Mouse (Mus musculus): ENCODE data around the gene Gp1ba. TPM values are rescaled to one million over a fixed set of nuclear protein-coding genes. Genes with fewer than 3 reads are reported as not detected.

Gene Gp1ba
- polyA plus RNA-seq, 1 experiment from 2014 or later = 0.15 TPM

DNA sequence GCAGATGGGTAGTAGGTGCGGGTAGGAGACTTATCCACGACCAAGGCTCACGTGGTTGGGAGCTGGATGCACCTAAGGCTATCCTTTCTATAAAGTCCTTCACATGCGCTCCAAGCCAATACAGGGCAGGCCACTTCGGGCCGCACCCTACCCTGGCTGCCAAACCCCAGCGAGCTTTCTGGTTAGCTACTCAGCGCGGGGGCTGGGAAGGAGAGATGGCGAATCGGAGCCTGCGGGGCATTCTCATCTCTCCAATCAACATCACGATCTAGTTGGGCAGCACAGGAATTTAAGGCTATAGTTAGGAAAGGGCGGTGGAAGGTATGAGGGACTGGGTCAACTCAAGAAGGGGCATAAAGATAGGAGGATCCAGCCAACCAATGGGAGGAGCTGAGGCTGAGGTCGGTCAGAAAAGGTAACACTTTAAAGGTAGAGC lies 29.4 kb downstream of the Gp1ba start:
- ATAC-seq = no peak
- 1% methylated on average over 15 of the region's 15 CpGs for WGBS
- H3K4me2 ChIP-seq = peak overlapping the region; percentile 81
- peak overlapping the region; percentile 81 for H3K27ac ChIP-seq
- peak overlapping the region; percentile 71 for H3K9ac ChIP-seq
- H3K36me3 ChIP-seq (ENCODE audit: poor library complexity, severe bottlenecking) = peaks cover 46% of the 10 kb centered on the region
- H3K27me3 ChIP-seq = no peaks in the 10 kb centered on the region
- H3K4me3 ChIP-seq = peak overlapping the region; percentile 63
- peaks cover 31% of the 10 kb centered on the region for H3K4me1 ChIP-seq
- no peaks in the 10 kb centered on the region for H3K9me3 ChIP-seq (replicated peaks)

DNA sequence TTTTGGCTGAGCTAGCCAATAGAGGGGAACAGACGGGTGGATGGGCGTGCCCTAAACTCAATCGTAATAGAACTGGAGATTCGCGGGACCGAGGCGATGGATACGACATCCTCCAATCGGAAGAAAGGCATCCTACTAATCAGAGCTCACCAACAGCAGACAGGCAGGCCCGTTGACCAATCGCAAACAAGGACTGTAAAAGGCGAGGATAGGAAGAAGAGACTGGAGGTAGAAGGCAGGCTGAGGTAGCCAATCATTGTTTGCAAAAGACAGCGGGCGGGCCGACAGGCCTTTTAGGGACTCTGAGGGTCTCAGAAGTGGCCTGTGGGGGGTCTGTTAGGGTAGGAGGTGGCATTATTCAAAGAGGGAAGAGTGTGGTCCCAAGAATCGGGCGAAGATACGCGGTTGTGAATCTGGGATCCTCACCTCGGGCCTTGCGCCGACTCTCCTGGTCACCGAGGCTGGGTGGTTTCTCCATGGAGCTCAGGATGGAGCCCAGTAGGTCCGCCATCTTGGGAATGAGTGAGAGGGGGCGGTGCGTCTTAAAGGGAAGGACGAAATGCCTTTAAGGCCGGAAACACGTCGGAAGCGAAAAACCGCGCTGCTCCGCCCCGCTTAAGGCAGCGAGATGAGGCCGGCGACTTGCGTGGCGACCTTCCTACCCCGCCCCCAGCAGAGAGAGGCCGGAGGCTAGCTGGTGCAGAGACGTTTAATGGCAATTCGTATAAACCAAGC lies 30.0 kb downstream of the Gp1ba start, which contains the start of gene Spag7:
Gene Spag7, minus strand, starts transcription at position 646 of the 735 bp plus-strand sequence.
- peaks cover 31% of the 10 kb centered on the region for H3K4me1 ChIP-seq
- WGBS = under 1% methylated on average over 44 of the region's 44 CpGs
- no peaks in the 10 kb centered on the region for H3K27me3 ChIP-seq
- H3K27ac ChIP-seq = peak within 1 kb of the TSS; percentile 97
- peaks cover 45% of the 10 kb centered on the region for H3K36me3 ChIP-seq (ENCODE audit: poor library complexity, severe bottlenecking)
- H3K9me3 ChIP-seq (replicated peaks) = no peaks in the 10 kb centered on the region
- H3K4me2 ChIP-seq = peak within 1 kb of the TSS; percentile 81
- peak within 1 kb of the TSS; percentile 87 for H3K9ac ChIP-seq
- peak within 1 kb of the TSS; percentile 63 for H3K4me3 ChIP-seq
- ATAC-seq = peak; percentile 97

DNA sequence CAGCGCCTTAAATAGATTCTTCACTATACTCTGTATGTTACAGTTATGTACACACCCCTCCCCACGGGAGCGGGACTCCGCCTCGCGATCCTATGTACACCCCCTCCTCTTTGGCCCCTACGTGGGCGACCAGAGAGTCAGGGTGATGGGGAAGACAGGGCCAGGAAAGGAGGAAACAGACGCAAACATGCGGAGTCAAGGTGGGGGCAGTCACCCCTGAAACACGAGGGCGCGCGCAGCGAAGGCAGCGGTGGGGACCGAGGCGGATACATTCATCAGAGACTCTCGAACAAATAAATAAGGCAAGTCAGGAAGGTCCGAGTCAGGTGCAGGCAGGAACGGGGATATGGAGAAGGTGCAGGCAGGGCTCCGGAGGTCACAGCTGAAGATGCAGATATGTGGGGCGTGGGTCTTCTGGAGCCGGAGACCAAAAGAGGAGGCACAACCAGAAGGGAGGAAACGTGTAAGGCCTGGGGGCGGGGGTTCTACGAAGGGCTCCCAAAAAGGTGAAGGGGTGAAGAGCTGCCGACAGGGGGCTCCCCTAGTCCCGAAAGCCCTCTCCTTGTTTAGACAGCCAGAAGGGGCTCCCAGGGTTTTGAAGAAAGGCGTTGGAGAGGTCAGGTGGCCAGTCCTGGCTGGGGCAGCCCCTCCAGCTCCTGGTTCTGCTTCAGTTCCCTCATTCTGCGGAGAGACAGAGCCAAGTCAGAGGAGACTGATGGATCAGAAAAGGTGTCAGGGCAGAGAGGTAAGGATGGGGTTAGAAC lies 30.8 kb downstream of the Gp1ba start:
- Histone ChIP-seq H3K4me1 (peaks cover 31% of the 10 kb centered on the region), H3K9ac (peak overlapping the region; percentile 87), H3K9me3 (replicated peaks) (no peaks in the 10 kb centered on the region), H3K27me3 (no peaks in the 10 kb centered on the region), H3K27ac (peak overlapping the region; percentile 97), H3K4me3 (peak overlapping the region; percentile 63), H3K4me2 (peak overlapping the region; percentile 81), H3K36me3 (ENCODE audit: poor library complexity, severe bottlenecking) (peaks cover 45% of the 10 kb centered on the region)
- ATAC-seq = peak; percentile 44
- under 1% methylated on average over 30 of the region's 31 CpGs for WGBS

DNA sequence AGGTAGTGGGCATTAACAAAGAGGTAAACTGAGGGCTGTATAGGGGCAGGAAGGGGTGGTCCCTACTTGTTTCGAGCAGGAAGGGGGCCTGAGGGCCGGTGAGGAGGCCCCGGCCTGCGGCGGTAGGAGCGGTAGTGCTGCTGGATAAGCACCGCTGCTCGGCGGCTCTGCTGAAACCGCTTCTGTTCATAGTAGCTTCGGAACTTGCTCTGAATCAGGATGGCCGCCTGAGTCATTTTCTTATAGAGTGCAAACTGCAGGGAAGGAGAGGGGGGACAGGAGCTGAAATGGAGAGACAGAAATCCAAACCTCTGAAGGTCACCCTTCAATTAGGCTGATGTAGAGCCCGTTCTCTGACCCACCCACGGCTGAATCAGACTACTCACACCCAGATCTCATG lies 31.6 kb downstream of the Gp1ba start:
- ATAC-seq = no peak
- WGBS = 28% methylated on average over 14 of the region's 14 CpGs

DNA sequence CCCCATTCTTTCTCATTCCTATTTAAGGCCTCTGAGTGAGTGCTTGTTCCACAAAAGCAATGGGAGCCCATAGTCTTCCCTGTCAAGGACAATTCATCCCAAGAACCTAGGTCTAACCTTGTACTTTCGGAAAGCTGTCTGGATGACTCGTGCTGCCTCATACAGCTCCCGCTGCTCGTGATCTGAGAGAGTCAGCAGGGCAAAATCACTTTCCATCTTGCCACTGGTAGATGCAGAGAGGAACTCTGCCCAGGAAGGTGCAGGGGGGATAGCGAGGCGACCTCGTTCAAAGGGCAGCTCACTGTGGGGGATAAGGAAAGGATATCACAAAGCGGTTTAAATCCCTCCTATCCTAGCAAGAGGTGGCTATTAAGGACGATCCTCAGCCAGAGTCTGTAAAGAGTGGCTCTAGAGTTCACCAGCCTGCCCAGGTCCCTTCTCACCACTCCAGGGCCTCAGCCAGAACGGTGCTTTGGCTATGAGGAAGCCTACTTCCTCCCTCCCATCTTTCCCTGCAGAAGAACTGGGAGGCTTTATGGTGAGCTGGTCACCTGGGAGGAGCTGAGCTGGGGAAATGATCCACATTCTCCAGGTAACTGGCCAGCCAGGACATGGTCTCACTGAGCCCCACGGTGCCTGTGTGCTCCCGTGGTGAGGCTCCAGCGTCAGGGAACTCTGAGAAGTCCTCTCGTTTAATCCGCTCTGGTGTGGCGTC lies 32.6 kb downstream of the Gp1ba start:
- H3K4me2 ChIP-seq = peak overlapping the region; percentile 81
- H3K4me3 ChIP-seq = no peak overlapping the region
- H3K27ac ChIP-seq = no peak overlapping the region
- no peak for ATAC-seq
- peak overlapping the region; percentile 87; the same call in 1 of the 2 replicates for H3K9ac ChIP-seq
- 76% methylated on average over 16 of the region's 16 CpGs for WGBS
- peaks cover 31% of the 10 kb centered on the region for H3K4me1 ChIP-seq
- H3K9me3 ChIP-seq (replicated peaks) = no peaks in the 10 kb centered on the region
- peaks cover 47% of the 10 kb centered on the region for H3K36me3 ChIP-seq (ENCODE audit: poor library complexity, severe bottlenecking)
- no peaks in the 10 kb centered on the region for H3K27me3 ChIP-seq

More for the DNA sequence above, 31.6 kb downstream of the Gp1ba start:
- peaks cover 31% of the 10 kb centered on the region for H3K4me1 ChIP-seq
- peaks cover 43% of the 10 kb centered on the region for H3K36me3 ChIP-seq (ENCODE audit: poor library complexity, severe bottlenecking)
- H3K9me3 ChIP-seq (replicated peaks) = no peaks in the 10 kb centered on the region
- peak overlapping the region; percentile 81 for H3K4me2 ChIP-seq
- no peaks in the 10 kb centered on the region for H3K27me3 ChIP-seq
- H3K4me3 ChIP-seq = peak overlapping the region; percentile 63
- H3K9ac ChIP-seq = peak overlapping the region; percentile 87
- peak overlapping the region; percentile 97 for H3K27ac ChIP-seq

DNA sequence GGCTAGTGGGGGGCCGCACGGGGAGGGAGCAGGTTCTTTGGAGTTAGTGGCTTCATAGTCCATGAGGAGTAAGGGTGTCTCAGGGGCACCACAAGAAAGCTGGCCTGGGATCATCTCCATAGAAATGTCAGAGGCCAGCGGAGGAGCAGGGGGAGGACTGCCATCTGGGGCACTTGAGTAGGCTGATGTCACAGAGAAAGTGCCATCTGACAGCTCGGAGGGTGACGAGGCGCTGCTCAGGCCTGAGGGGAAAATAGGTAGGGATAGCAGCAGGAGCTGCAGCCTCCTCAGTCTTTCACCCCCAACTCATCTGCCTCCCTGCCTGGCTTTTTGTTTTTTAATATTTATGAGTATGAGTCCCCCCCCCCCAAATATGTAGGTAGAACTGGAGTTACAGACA lies 35.1 kb downstream of the Gp1ba start:
- WGBS = 48% methylated on average over 6 of the region's 6 CpGs
- no peaks in the 10 kb centered on the region for H3K27me3 ChIP-seq
- peaks cover 14% of the 10 kb centered on the region for H3K4me1 ChIP-seq
- peaks cover 60% of the 10 kb centered on the region for H3K36me3 ChIP-seq (ENCODE audit: poor library complexity, severe bottlenecking)
- H3K4me2 ChIP-seq = no peak overlapping the region
- no peak for ATAC-seq
- H3K27ac ChIP-seq = no peak overlapping the region
- H3K4me3 ChIP-seq = no peak overlapping the region
- no peaks in the 10 kb centered on the region for H3K9me3 ChIP-seq (replicated peaks)
- no peak overlapping the region for H3K9ac ChIP-seq

DNA sequence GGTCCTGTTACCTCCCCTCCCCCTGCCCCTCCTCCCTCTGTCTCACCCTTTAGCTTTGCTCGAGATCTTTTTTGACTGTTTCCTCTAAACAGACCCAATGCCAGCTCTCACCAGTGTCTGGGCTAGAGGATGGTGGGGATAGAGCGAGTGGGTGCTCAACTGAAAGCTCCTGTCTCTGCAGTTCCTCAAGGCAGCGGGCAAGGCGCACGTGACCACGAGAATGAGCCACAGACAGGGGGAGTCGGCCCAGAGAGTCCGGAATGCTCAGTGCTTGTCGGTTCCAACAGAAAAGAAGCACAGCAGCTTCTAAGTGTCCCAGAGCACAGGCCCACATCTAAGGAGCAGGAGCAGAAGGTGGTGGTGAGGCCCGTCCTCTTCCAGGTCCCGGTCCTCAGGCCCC lies 35.6 kb downstream of the Gp1ba start:
- H3K36me3 ChIP-seq (ENCODE audit: poor library complexity, severe bottlenecking) = peaks cover 64% of the 10 kb centered on the region
- H3K4me1 ChIP-seq = peaks cover 14% of the 10 kb centered on the region
- no peak overlapping the region for H3K4me2 ChIP-seq
- 68% methylated on average over 11 of the region's 11 CpGs for WGBS
- no peak overlapping the region for H3K4me3 ChIP-seq
- no peaks in the 10 kb centered on the region for H3K9me3 ChIP-seq (replicated peaks)
- H3K27me3 ChIP-seq = no peaks in the 10 kb centered on the region
- no peak overlapping the region for H3K9ac ChIP-seq
- H3K27ac ChIP-seq = no peak overlapping the region
- no peak for ATAC-seq

DNA sequence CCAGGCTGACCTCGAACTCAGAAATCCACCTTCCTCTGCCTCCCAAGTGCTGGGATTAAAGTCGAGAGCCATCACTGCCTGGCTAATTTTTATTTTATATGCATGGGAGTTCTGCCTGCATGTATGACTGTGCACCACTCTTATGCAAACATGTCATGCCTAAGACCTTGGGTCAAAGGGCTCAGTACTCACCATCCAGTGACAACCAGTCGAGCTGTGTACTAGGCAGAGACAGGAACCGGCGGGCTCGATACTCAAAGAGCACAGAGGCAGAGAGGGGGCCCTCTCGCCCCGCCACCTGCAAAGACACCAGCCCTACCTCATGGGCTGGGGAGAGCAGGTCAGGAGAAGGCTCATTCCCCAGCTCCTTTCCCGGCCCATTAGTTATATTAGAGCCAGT lies 39.2 kb downstream of the Gp1ba start:
- no peaks in the 10 kb centered on the region for H3K9me3 ChIP-seq (replicated peaks)
- no peak overlapping the region for H3K27ac ChIP-seq
- H3K27me3 ChIP-seq = no peaks in the 10 kb centered on the region
- H3K4me3 ChIP-seq = no peak overlapping the region
- H3K9ac ChIP-seq = no peak overlapping the region
- WGBS = 79% methylated on average over 9 of the region's 9 CpGs
- no peak overlapping the region for H3K4me2 ChIP-seq
- H3K4me1 ChIP-seq = peaks cover 15% of the 10 kb centered on the region
- no peak for ATAC-seq
- peaks cover 75% of the 10 kb centered on the region for H3K36me3 ChIP-seq (ENCODE audit: poor library complexity, severe bottlenecking)

DNA sequence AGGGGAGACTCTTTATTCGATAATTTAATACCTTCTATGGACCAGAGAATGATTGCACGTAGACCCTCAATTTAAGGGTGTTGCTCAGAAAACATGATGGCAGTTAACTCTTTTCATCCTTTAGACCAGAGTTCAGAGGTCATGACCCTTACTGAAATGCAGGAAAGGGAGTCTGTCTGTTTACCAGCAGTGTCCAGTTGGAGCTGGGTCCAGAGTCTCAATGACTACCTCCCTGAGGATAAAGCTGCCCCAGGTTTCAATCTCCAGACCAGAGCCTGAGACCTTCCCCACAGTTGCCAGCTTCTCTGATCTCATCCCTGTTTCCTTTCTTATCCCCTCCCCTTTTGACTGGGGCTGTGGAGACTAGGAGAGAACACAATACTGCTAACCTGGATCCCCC lies 39.7 kb downstream of the Gp1ba start:
- Histone ChIP-seq H3K4me2 (no peak overlapping the region), H3K27ac (no peak overlapping the region), H3K4me1 (peaks cover 15% of the 10 kb centered on the region), H3K27me3 (no peaks in the 10 kb centered on the region), H3K36me3 (ENCODE audit: poor library complexity, severe bottlenecking) (peaks cover 78% of the 10 kb centered on the region), H3K9ac (no peak overlapping the region), H3K9me3 (replicated peaks) (no peaks in the 10 kb centered on the region), H3K4me3 (no peak overlapping the region)
- 88% methylated on average over 2 of the region's 2 CpGs for WGBS
- no peak for ATAC-seq

DNA sequence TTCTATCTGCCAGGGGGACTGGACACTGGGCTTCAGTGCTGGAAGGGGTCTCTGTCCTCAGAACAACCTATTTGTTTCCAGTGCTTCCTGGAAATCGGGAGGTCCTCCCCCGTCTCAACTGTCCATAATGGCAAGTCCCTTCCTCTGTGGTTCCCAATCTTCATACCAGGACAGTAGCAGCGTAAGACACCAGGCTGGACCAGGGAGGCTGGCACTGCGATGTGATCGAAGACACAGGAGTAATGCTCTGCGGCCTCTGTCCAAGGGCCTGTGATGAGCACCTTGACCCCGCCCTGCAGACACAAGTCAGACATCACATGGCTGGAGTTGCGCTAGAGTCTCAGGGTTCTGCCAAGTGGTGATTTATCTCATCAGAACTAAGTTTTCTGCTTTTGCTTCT lies 40.4 kb downstream of the Gp1ba start:
- H3K27me3 ChIP-seq = no peaks in the 10 kb centered on the region
- H3K27ac ChIP-seq = no peak overlapping the region
- ATAC-seq = no peak
- peaks cover 78% of the 10 kb centered on the region for H3K36me3 ChIP-seq (ENCODE audit: poor library complexity, severe bottlenecking)
- no peaks in the 10 kb centered on the region for H3K9me3 ChIP-seq (replicated peaks)
- 96% methylated on average over 8 of the region's 8 CpGs for WGBS
- H3K4me2 ChIP-seq = no peak overlapping the region
- H3K4me1 ChIP-seq = peaks cover 15% of the 10 kb centered on the region
- H3K9ac ChIP-seq = no peak overlapping the region
- no peak overlapping the region for H3K4me3 ChIP-seq

DNA sequence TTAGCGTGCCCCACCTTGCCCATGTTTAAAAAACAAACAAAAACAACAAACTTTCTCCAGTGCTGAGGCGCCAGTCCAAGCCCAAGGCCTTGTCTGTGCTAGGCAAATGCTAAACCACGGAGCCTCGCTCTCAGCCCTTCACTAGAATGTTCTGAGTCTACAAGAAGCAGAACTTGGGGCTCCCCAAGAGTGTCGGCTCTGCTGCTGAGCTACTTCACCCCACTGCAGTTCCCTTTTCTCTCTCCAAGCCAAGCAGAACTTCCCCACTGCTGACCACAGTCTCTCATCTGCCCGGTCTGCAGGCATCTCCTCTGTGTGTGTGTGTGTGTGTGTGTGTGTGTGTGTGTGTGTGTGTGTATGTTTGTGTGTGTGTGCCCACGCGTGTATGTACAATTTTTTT lies 41.0 kb downstream of the Gp1ba start:
- WGBS = 91% methylated on average over 8 of the region's 8 CpGs
- Histone ChIP-seq H3K9me3 (replicated peaks) (no peaks in the 10 kb centered on the region), H3K4me1 (peaks cover 15% of the 10 kb centered on the region), H3K4me2 (no peak overlapping the region), H3K36me3 (ENCODE audit: poor library complexity, severe bottlenecking) (peaks cover 76% of the 10 kb centered on the region), H3K27ac (no peak overlapping the region), H3K9ac (no peak overlapping the region), H3K27me3 (no peaks in the 10 kb centered on the region), H3K4me3 (no peak overlapping the region)
- no peak for ATAC-seq

DNA sequence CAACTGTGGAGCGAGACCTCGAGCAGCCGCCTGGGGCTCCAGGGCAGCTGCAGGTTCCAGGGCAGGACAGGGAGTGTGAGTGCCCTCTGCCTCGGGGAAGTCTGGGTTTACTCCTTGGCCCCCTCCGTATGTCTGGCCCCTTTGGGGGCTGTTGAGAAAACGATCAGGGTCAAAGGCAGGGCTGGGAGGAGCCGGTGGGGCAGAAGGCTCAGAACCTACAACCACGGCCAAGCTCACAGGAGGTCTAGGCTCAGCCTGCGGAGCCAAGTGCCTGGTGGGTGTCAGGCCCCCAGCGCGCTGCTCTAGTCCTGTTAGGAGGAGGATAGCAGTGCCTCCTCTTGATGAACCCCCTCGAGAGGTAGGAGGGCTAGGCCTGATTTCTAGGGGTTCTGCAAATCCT lies 42.2 kb downstream of the Gp1ba start:
- Histone ChIP-seq H3K4me2 (no peak overlapping the region), H3K36me3 (ENCODE audit: poor library complexity, severe bottlenecking) (peaks cover 70% of the 10 kb centered on the region), H3K9ac (0 out of 2 replicates have a peak overlapping the region, but pooled peaks have one; percentile 21), H3K27ac (0 out of 2 replicates have a peak overlapping the region, but pooled peaks have one; percentile 62), H3K4me3 (no peak overlapping the region), H3K27me3 (no peaks in the 10 kb centered on the region), H3K4me1 (peaks cover 18% of the 10 kb centered on the region), H3K9me3 (replicated peaks) (no peaks in the 10 kb centered on the region)
- WGBS = 62% methylated on average over 12 of the region's 12 CpGs
- 0 out of 2 replicates have a peak, but pooled peaks have one; percentile 29 for ATAC-seq
